Mouse (Mus musculus) testis, adult 2 months (tissue): ENCODE results near the gene Irf1.

Source experiments
- CTCF ChIP-seq: fragments of 200-500 bp; IDR thresholded peaks from 2 replicates; pipeline ENCODE4 v1.5.1; 2012; ENCODE audit warnings: low read depth, mild to moderate bottlenecking, inconsistent platforms, low read length, moderate library complexity; ENCODE audit not compliant: control insufficient read depth, insufficient read depth, insufficient replicate concordance
- POLR2A ChIP-seq: fragments of 200-500 bp; IDR thresholded peaks from 2 replicates; pipeline ENCODE4 v1.6.1; 2012; ENCODE audit warnings: low read depth, mild to moderate bottlenecking, inconsistent platforms, low read length, moderate library complexity; ENCODE audit not compliant: control insufficient read depth

DNA sequence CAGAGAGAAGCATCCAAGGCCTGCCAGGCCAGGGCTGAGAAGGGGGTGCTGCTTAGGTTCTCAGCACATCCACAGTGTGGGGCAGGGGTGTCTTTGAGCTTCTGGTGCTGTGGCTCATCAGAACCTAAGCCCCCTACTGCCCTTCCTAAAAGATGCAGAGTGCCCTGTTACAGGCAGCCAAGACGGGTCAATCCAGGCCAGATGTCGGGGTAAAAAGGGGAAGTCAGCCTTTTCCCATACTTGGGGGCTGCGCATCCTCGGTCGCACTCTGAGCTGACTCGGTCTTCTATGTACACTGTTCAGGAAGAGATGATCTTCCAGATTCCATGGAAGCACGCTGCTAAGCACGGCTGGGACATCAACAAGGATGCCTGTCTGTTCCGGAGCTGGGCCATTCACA is 2.7 kb downstream of the Irf1 start:
- TF ChIP-seq POLR2A (no peak), CTCF (no peak)
